Mouse (Mus musculus): ENCODE measurements at regions not wholly inside any gene's neighbourhood (a gene's known extent, or its start where the extent isn't known, plus 50 kb on each side); places are given as distances from the start of the nearest gene placed in this dataset.

DNA sequence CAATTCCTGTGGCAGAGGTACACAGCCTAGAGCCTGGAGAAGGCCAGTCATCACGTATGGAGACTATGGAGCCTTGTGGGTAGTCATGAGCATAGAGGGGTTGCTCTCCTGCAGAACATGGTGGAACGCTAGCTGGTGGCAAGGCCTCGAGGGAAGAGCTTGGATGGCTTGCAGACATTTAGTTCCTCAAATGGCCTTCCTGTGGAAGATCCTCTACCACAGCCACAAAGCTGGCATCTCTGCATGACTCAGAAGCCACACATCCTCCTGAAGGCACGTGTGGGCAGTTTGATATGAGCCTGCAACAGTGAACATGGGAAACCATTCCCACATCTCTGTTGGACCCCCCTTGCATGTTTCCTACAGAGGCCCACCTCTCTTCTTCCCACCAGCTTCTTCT is 547.9 kb upstream of the Lrrc6 start:
- DNase-seq (ENCODE audit: low spot score in 2 of 2) = no peak

- no peak for DNase-seq (ENCODE audit: low spot score in 2 of 2)
These were observed 547.4 kb upstream of the Lrrc6 start for GRCm38 (mm10) chr15:67048148-67048547.

- DNase-seq (ENCODE audit: low spot score in 2 of 2) = no peak
These were observed 545.5 kb upstream of the Lrrc6 start for GRCm38 (mm10) chr15:67045920-67046804.

- DNase-seq (ENCODE audit: low spot score in 2 of 2) = no peak
These were observed 544.6 kb upstream of the Lrrc6 start for GRCm38 (mm10) chr15:67045329-67045728.

DNA sequence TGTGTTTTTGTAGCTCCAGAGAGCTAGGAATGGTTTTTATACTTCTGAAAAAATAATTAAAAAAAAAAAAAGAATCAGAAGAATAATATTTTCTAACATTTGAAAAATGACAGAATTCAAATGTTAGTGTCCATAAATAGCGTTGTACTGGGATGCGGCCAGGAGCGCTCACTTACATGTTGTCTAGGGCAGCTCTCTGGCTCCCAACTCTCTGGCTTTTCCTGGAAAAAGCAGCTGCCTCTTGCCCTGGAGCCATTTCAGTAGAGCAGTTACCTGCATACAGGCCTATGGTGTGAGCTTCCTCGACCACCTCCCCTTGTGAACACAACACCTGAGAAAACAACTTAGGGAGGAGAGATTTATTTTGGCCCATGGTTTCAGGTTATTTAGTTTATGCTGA is 544.1 kb upstream of the Lrrc6 start:
- no peak for DNase-seq (ENCODE audit: low spot score in 2 of 2)

DNA sequence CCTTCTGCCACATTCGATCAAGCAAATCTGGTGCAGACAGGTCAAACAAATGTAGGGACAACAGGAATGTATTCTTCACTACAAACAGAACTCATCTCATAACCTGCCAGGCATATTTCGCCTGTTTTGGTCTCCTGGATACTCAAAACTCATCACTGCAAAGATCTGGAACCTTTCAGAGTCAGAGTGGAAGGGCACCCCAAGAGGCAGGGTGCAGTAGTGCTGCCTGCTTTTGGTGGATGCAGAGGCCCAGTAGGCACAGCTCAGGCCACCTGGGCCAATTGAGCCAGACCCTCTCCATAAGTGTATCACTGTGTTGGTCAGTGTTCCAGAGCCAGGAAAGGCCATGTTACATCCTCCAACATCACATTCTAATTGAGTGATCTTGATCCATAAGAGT is 541.4 kb upstream of the Lrrc6 start:
- DNase-seq (ENCODE audit: low spot score in 2 of 2) = no peak

DNA sequence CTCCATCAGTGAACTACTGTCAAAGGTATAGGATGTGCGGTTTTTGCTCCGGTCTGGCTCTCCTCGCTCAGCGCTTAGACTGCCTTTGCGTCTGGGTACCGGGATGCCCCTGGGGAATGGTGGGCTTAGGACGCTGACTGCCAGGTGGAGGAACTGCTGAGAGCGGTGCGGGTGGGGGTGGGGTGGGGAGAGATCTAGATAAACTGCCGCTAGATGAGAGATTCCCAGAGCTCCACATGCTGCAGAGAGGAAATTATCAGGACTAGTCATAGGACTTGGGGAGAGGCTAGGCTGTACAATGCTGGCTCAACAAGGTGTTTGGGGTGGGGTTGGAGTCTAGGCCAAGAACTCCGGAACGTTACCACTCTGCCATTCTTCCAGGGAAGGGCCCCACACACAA is 539.5 kb upstream of the Lrrc6 start:
- no peak for DNase-seq (ENCODE audit: low spot score in 2 of 2)

GRCm38 (mm10) chr15:67039421-67039907 is 538.8 kb upstream of the Lrrc6 start:
- DNase-seq (ENCODE audit: low spot score in 2 of 2) = peak; percentile 62 to 63

GRCm38 (mm10) chr15:67037647-67038046 is 536.9 kb upstream of the Lrrc6 start:
- DNase-seq (ENCODE audit: low spot score in 2 of 2) = no peak

- DNase-seq (ENCODE audit: low spot score in 2 of 2) = no peak
These were observed 535.6 kb upstream of the Lrrc6 start for GRCm38 (mm10) chr15:67036341-67036740.

GRCm38 (mm10) chr15:67033936-67034335 is 533.2 kb upstream of the Lrrc6 start:
- no peak for DNase-seq (ENCODE audit: low spot score in 2 of 2)

- DNase-seq (ENCODE audit: low spot score in 2 of 2) = no peak
These were observed 531.3 kb upstream of the Lrrc6 start for GRCm38 (mm10) chr15:67031866-67032526.

- no peak for DNase-seq (ENCODE audit: low spot score in 2 of 2)
These were observed 530.3 kb upstream of the Lrrc6 start for GRCm38 (mm10) chr15:67030975-67031374.

GRCm38 (mm10) chr15:67028161-67028560 is 527.5 kb upstream of the Lrrc6 start:
- DNase-seq (ENCODE audit: low spot score in 2 of 2) = no peak

DNA sequence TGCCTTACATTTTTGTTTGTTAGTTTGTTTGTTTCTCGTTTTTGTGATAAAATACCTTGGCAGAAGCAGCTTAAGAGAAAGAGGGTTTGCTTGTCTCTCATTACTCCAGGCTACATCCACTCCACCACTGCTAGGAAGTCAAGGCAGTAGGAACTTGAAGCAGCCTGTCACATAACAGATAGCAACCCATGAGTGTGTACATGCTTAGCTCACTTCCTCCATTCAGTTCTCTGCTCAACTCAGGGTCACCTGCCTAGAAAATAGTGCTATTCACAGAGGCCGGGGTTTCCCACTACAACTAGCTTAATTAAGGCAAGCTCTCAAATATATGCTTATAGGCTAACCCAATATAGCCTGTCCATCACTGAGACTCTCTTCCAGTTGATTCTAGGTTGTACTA is 527.0 kb upstream of the Lrrc6 start:
- no peak for DNase-seq (ENCODE audit: low spot score in 2 of 2)

- no peak for DNase-seq (ENCODE audit: low spot score in 2 of 2)
These were observed 525.0 kb upstream of the Lrrc6 start for GRCm38 (mm10) chr15:67025746-67026145.

DNA sequence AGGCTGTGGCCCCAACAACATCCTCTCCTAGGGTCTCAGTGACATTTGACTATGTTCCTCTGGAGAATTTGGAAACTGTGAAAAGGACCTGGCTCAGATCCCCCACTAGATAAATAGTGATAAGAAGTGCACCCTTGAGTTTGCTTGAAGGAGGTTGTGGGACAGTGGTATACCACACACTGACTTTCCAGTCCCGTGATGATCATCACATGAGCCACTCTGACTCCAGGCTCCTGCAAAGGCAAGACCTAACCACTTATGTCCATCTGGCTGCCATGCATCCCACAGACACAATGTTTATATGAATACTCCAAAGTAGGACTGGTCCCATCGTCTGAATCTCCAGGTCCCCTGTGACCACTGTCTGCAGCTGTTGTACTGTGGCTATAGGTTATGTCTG is 523.7 kb upstream of the Lrrc6 start:
- no peak for DNase-seq (ENCODE audit: low spot score in 2 of 2)

DNA sequence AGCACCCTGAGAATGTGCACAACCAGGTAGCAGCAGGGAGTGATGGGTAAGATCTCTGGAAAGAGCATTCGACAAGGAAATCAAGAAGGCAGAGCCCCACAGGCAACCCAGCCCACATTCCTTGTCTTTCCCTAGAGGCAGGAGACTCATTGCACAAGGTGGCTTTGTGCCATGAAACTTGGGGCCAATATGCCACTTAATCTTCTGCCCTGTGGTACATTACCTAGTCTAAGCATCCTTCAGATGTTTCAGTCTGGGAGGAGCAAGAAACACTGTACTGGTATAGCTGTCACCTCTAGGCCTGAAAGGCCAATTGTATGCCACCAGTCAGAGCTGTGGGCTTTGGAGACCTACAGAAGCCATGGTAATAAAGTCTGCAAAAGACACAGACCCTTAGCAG is 522.4 kb upstream of the Lrrc6 start:
- no peak for DNase-seq (ENCODE audit: low spot score in 2 of 2)

GRCm38 (mm10) chr15:67021391-67021790 is 520.7 kb upstream of the Lrrc6 start:
- DNase-seq (ENCODE audit: low spot score in 2 of 2) = no peak

GRCm38 (mm10) chr15:67019891-67020290 is 519.2 kb upstream of the Lrrc6 start:
- no peak for DNase-seq (ENCODE audit: low spot score in 2 of 2)

- DNase-seq (ENCODE audit: low spot score in 2 of 2) = no peak
These were observed 518.5 kb upstream of the Lrrc6 start for GRCm38 (mm10) chr15:67019194-67019661.
